Mouse (Mus musculus) fibroblast of lung, adult 2 months (primary cell): ENCODE measurements around the gene Znrf1.

Experiments
- DNase-seq: peaks from one replicate; pipeline ENCODE4 v3.0.0-alpha.2; 2011; ENCODE audit warnings: low read depth

Znrf1 gene

GRCm38 (mm10) chr8:111597310-111597709 is 61.4 kb downstream of the Znrf1 start:
- DNase-seq: peak; percentile 56

GRCm38 (mm10) chr8:111599707-111600444 is 64.0 kb downstream of the Znrf1 start:
- no peak for DNase-seq

- no peak for DNase-seq
Observed at GRCm38 (mm10) chr8:111602050-111602449, 66.2 kb downstream of the Znrf1 start.

GRCm38 (mm10) chr8:111604986-111605385 is 69.1 kb downstream of the Znrf1 start:
- DNase-seq: no peak

GRCm38 (mm10) chr8:111606961-111607360 is 71.1 kb downstream of the Znrf1 start:
- no peak for DNase-seq

- no peak for DNase-seq
Observed at GRCm38 (mm10) chr8:111607414-111607813, 71.5 kb downstream of the Znrf1 start.

- DNase-seq: no peak
Observed at GRCm38 (mm10) chr8:111613181-111613580, 77.3 kb downstream of the Znrf1 start.

- DNase-seq: no peak
Observed at GRCm38 (mm10) chr8:111614786-111615701, 79.1 kb downstream of the Znrf1 start.

GRCm38 (mm10) chr8:111617812-111618211 is 81.9 kb downstream of the Znrf1 start:
- no peak for DNase-seq

GRCm38 (mm10) chr8:111618273-111618672 is 82.4 kb downstream of the Znrf1 start:
- DNase-seq: no peak

GRCm38 (mm10) chr8:111619936-111620335 is 84.0 kb downstream of the Znrf1 start:
- peak; percentile 59 for DNase-seq

GRCm38 (mm10) chr8:111622104-111622503 is 86.2 kb downstream of the Znrf1 start:
- no peak for DNase-seq

GRCm38 (mm10) chr8:111622553-111622952 is 86.7 kb downstream of the Znrf1 start:
- no peak for DNase-seq

- DNase-seq: peak; percentile 70
Observed at GRCm38 (mm10) chr8:111624081-111624852, 88.4 kb downstream of the Znrf1 start.

GRCm38 (mm10) chr8:111624853-111625221 is 88.9 kb downstream of the Znrf1 start:
- DNase-seq: no peak

- no peak for DNase-seq
Observed at GRCm38 (mm10) chr8:111625694-111626527, 90.0 kb downstream of the Znrf1 start.

GRCm38 (mm10) chr8:111626528-111626820 is 90.6 kb downstream of the Znrf1 start:
- no peak for DNase-seq

GRCm38 (mm10) chr8:111626933-111627332 is 91.0 kb downstream of the Znrf1 start:
- no peak for DNase-seq

- DNase-seq: no peak
Observed at GRCm38 (mm10) chr8:111627923-111628322, 92.0 kb downstream of the Znrf1 start.

GRCm38 (mm10) chr8:111628401-111628800 is 92.5 kb downstream of the Znrf1 start:
- no peak for DNase-seq

- DNase-seq: no peak
Observed at GRCm38 (mm10) chr8:111628894-111629501, 93.1 kb downstream of the Znrf1 start.
